Comparison of ENCODE assay signal across 8 mouse cellular contexts in genomic region chr5:107287908-107288267, GRCm38 (mm10). TPM values are rescaled to one million over a fixed set of nuclear protein-coding genes. Genes with fewer than 3 reads are reported as not detected.
DNase-seq lines count a peak whose midpoint lies in the region; ATAC-seq and TF ChIP-seq lines count a peak whose summit lies in the region.

No protein-coding gene starts in this region.

- peaks cover 52% of the 10 kb centered on the region for H3K27me3 ChIP-seq in forebrain, embryonic 14.5 days (replicated peaks; ENCODE audit: control insufficient read depth, insufficient read depth, low read length)
- 0 out of 2 replicates have a peak, but pooled peaks cover 3% of the 10 kb centered on the region for H3K27me3 ChIP-seq in liver, embryonic 11.5 days (replicated peaks; ENCODE audit: control insufficient read depth, insufficient read depth, low read length)

- peak overlapping the region; percentile 99 for H3K4me3 ChIP-seq in gastrocnemius, adult 2 months
- no peak overlapping the region for H3K4me3 ChIP-seq in forebrain, embryonic 14.5 days (ENCODE audit: low read depth, low read length)
- peak overlapping the region; percentile 93 for H3K4me3 ChIP-seq in liver, embryonic 11.5 days (ENCODE audit: low read depth, low read length)

- no peak for TF ChIP-seq CTCF in gastrocnemius, adult 2 months (IDR thresholded peaks at IDR 0.05)

- H3K4me1 ChIP-seq in forebrain, embryonic 14.5 days (ENCODE audit: control insufficient read depth, insufficient read depth, low read length): no peaks in the 10 kb centered on the region; the same call in 1 of the 2 replicates
- H3K4me1 ChIP-seq in liver, embryonic 11.5 days (replicated peaks; ENCODE audit: control insufficient read depth, insufficient read depth, low read length): peaks cover 15% of the 10 kb centered on the region

- no peaks in the 10 kb centered on the region for H3K36me3 ChIP-seq in forebrain, embryonic 14.5 days (ENCODE audit: control insufficient read depth, insufficient read depth, low read length)
- H3K36me3 ChIP-seq in liver, embryonic 11.5 days (ENCODE audit: control insufficient read depth, insufficient read depth, low read length): no peaks in the 10 kb centered on the region

- DNase-seq in gastrocnemius, adult 2 months: no peak
- DNase-seq in gastrocnemius, adult 8-10 months (ENCODE audit: low spot score in 2 of 2): no peak
- DNase-seq in 416B (ENCODE audit: low read depth): peak; percentile 50
- no peak for DNase-seq in forebrain, embryonic 14.5 days (ENCODE audit: low spot score)
- no peak for DNase-seq in liver, embryonic 11.5 days (ENCODE audit: low spot score)
- DNase-seq in embryo, embryonic 10.5 days (ENCODE audit: low spot score): no peak
- no peak for DNase-seq in kidney, postnatal 36 days
- DNase-seq in frontal cortex, postnatal 10 days (ENCODE audit: low spot score in 2 of 2): no peak

- H3K9ac ChIP-seq in forebrain, embryonic 14.5 days (ENCODE audit: low read length): no peak overlapping the region
- H3K9ac ChIP-seq in liver, embryonic 11.5 days (ENCODE audit: low read depth, low read length): peak overlapping the region; percentile 94

- peak overlapping the region; percentile 92 for H3K27ac ChIP-seq in gastrocnemius, adult 2 months
- H3K27ac ChIP-seq in forebrain, embryonic 14.5 days (ENCODE audit: low read depth, low read length): no peak overlapping the region
- H3K27ac ChIP-seq in liver, embryonic 11.5 days (ENCODE audit: low read depth, low read length): peak overlapping the region; percentile 88

- intact Hi-C loops in gastrocnemius, adult 2 months (cut with DNase I): loop anchor here (2.0 to 10.0 kb wide), 3 partner anchors 121 to 297 kb away; no protein-coding TSS in a partner anchor

- peak overlapping the region; percentile 100 for H3K4me2 ChIP-seq in forebrain, embryonic 14.5 days (ENCODE audit: low read length)
- peak overlapping the region; percentile 93 for H3K4me2 ChIP-seq in liver, embryonic 11.5 days

- no peaks in the 10 kb centered on the region for H3K9me3 ChIP-seq in forebrain, embryonic 14.5 days (replicated peaks; ENCODE audit: control insufficient read depth, low read length)
- no peaks in the 10 kb centered on the region for H3K9me3 ChIP-seq in liver, embryonic 11.5 days (ENCODE audit: control insufficient read depth, low read length)

- ATAC-seq in forebrain, embryonic 14.5 days: no peak
- no peak for ATAC-seq in liver, embryonic 11.5 days (replicated peaks; ENCODE audit: low FRiP score)

- 48% methylated on average over 5 of the region's 5 CpGs for whole genome bisulfite sequencing in forebrain, embryonic 14.5 days
- WGBS in liver, embryonic 11.5 days: 31% methylated on average over 5 of the region's 5 CpGs

RNA-seq across cellular contexts. Expression of gene Tgfbr3, which starts 1.5 kb away (rescaled TPM):
- total RNA-seq in gastrocnemius, adult 2 months (2021): 10 to 100 TPM; 20.5 to 22.9 TPM
- 10 to 100 TPM; 11.7 to 20.0 (median 15.3) TPM for total RNA-seq in gastrocnemius, adult 8-10 months (2022)
- polyA plus RNA-seq in forebrain, embryonic 14.5 days (2014; fragmentation: Nextera tagmentation; extraction: Ambion mirVana): 2.2 and 3.5 TPM in 2 replicates
- polyA plus RNA-seq in liver, embryonic 11.5 days (2014; fragmentation: Nextera tagmentation; extraction: Ambion mirVana): 38.2 and 39.7 TPM in 2 replicates

RNA-seq across cellular contexts. Expression of gene Brdt, which starts 43.1 kb away (rescaled TPM):
- 1 to 10 TPM; 2.1 to 2.3 TPM for total RNA-seq in gastrocnemius, adult 2 months (2021)
- 1 to 10 TPM; 1.7 to 2.2 (median 2.0) TPM for total RNA-seq in gastrocnemius, adult 8-10 months (2022)
- polyA plus RNA-seq in forebrain, embryonic 14.5 days (2014; fragmentation: Nextera tagmentation; extraction: Ambion mirVana): 1.4 and 1.8 TPM in 2 replicates
- polyA plus RNA-seq in liver, embryonic 11.5 days (2014; fragmentation: Nextera tagmentation; extraction: Ambion mirVana): 0.68 and 0.84 TPM in 2 replicates
